22 mouse cellular contexts compared by ENCODE assay signal in the genomic region with DNA sequence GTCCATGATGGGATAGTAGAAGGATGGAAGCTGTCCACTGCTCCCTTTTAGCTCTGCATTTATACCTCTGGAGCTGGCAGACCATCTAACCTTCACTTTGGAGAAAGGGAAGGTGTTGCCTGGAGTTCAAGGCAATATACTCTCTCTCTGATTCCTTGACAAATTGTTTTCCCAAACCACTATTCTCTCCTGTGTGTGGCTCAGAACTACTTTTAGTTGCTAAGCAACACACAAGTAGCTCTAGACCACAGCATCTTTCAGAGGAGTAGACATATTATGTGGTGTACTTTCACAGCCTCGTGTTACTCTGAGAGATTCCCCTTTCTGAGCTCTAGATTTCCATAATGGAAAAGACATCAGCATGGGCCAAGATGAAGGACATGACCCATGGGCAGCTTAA.
A peak's percentile ranks its signal among the peaks of the same experiment; 100 is the strongest.
DNase-seq lines count a peak whose midpoint lies in the region; ATAC-seq and TF ChIP-seq lines count a peak whose summit lies in the region.
"Had no signal": no experiment of that assay in that cellular context is flagged by ENCODE, and none has a peak within 500 bp of the region (broad histone marks: within the 10 kb centered on the region; RNA-seq: fewer than 3 reads in every experiment).

No protein-coding gene starts in this region.

- intact Hi-C loops in heart, adult 2 months (cut with DNase I) = no loop called here

- no peaks in the 10 kb centered on the region for H3K4me1 ChIP-seq in forebrain, postnatal 0 days (ENCODE audit: insufficient read depth)
- no peaks in the 10 kb centered on the region for H3K4me1 ChIP-seq in forebrain, embryonic 10.5 days
- H3K4me1 ChIP-seq in heart, embryonic 11.5 days (ENCODE audit: control insufficient read depth, insufficient read depth, low read length) = no peaks in the 10 kb centered on the region
- no peaks in the 10 kb centered on the region for H3K4me1 ChIP-seq in heart, embryonic 10.5 days
- no peaks in the 10 kb centered on the region for H3K4me1 ChIP-seq in heart, adult 2 months (ENCODE audit: control insufficient read depth, insufficient read depth, low read length)

- no peaks in the 10 kb centered on the region for H3K27me3 ChIP-seq in forebrain, postnatal 0 days (ENCODE audit: insufficient read depth, low read length)
- H3K27me3 ChIP-seq in forebrain, embryonic 10.5 days (ENCODE audit: poor library complexity, severe bottlenecking) = no peaks in the 10 kb centered on the region
- no peaks in the 10 kb centered on the region for H3K27me3 ChIP-seq in heart, embryonic 11.5 days (ENCODE audit: control insufficient read depth, insufficient read depth, low read length)
- H3K27me3 ChIP-seq in heart, embryonic 10.5 days (ENCODE audit: insufficient read depth, poor library complexity, severe bottlenecking) = no peaks in the 10 kb centered on the region
- no peaks in the 10 kb centered on the region for H3K27me3 ChIP-seq in heart, adult 2 months (ENCODE audit: control insufficient read depth, insufficient read depth, low read length)
- H3K27me3 ChIP-seq: CH12.LX, Patski had no signal

- no peak overlapping the region for H3K27ac ChIP-seq in forebrain, postnatal 0 days (ENCODE audit: low read depth, low read length)
- no peak overlapping the region for H3K27ac ChIP-seq in forebrain, embryonic 10.5 days
- H3K27ac ChIP-seq in heart, embryonic 11.5 days (ENCODE audit: low read depth, low read length) = no peak overlapping the region
- H3K27ac ChIP-seq in heart, embryonic 10.5 days = no peak overlapping the region
- H3K27ac ChIP-seq in heart, adult 2 months = no peak overlapping the region

- no peak overlapping the region for H3K4me3 ChIP-seq in forebrain, postnatal 0 days (ENCODE audit: low read depth, low read length)
- no peak overlapping the region for H3K4me3 ChIP-seq in forebrain, embryonic 10.5 days
- no peak overlapping the region for H3K4me3 ChIP-seq in heart, embryonic 11.5 days (ENCODE audit: low read depth, low read length)
- H3K4me3 ChIP-seq in heart, embryonic 10.5 days = no peak overlapping the region
- H3K4me3 ChIP-seq in heart, adult 2 months = no peak overlapping the region

- TF ChIP-seq EP300 in heart, adult 2 months (IDR thresholded peaks at IDR 0.05; ENCODE audit: insufficient read depth, low read depth, low read length) = no peak

- TF ChIP-seq POLR2A in heart, adult 2 months (IDR thresholded peaks at IDR 0.05; ENCODE audit: insufficient read depth, low read depth, low read length) = no peak

- DNase-seq in forebrain, postnatal 0 days = no peak
- no peak for DNase-seq in forebrain, embryonic 10.5 days (ENCODE audit: extremely low spot score, low spot score)
- DNase-seq in frontal cortex, postnatal 36 days (ENCODE audit: low spot score in 2 of 2) = no peak
- peak; percentile 64 for DNase-seq in heart, adult 11 months
- peak; percentile 25 for DNase-seq in heart, embryonic 10.5 days (ENCODE audit: low spot score)
- no peak for DNase-seq in heart, adult 2 months
- DNase-seq: adrenal gland, adult 2 months; adrenal gland, adult 8-10 months; adrenal gland, postnatal 10 days; adrenal gland, postnatal 14 days; adrenal gland, postnatal 25 days; adrenal gland, postnatal 36 days; B cell, adult 2 months; cerebellum, adult 11 months; cerebellum, adult 11-12 months had no signal

- no peak overlapping the region for H3K9ac ChIP-seq in forebrain, postnatal 0 days
- H3K9ac ChIP-seq in heart, embryonic 11.5 days (ENCODE audit: low read depth, low read length) = no peak overlapping the region
- H3K9ac ChIP-seq in heart, adult 2 months (ENCODE audit: low read depth, low read length) = no peak overlapping the region

- peak; percentile 74 for ATAC-seq in forebrain, postnatal 0 days
- peak; percentile 62; the same call in 1 of the 2 replicates for ATAC-seq in frontal cortex, adult (ENCODE audit: low TSS enrichment)
- ATAC-seq in heart, embryonic 11.5 days (replicated peaks; ENCODE audit: insufficient number of reproducible peaks, low FRiP score, low TSS enrichment) = no peak
- ATAC-seq: activated CD4-positive, CD25-positive, alpha-beta regulatory T cell, adult 4 months; CD4-positive, CD25-positive, alpha-beta regulatory T cell, adult 4 months; Patski had no signal

- no peak for TF ChIP-seq CTCF in forebrain, postnatal 0 days (IDR thresholded peaks at IDR 0.05; ENCODE audit: low read depth)
- no peak for TF ChIP-seq CTCF in heart, adult 2 months (IDR thresholded peaks at IDR 0.05)

- no peaks in the 10 kb centered on the region for H3K36me3 ChIP-seq in forebrain, postnatal 0 days (ENCODE audit: insufficient read depth)
- no peaks in the 10 kb centered on the region for H3K36me3 ChIP-seq in forebrain, embryonic 10.5 days (replicated peaks)
- H3K36me3 ChIP-seq in heart, embryonic 11.5 days (ENCODE audit: control insufficient read depth, insufficient read depth, low read length) = no peaks in the 10 kb centered on the region
- H3K36me3 ChIP-seq in heart, embryonic 10.5 days = no peaks in the 10 kb centered on the region
- no peaks in the 10 kb centered on the region for H3K36me3 ChIP-seq in heart, adult 2 months (ENCODE audit: control insufficient read depth, insufficient read depth, low read length)
- H3K36me3 ChIP-seq: G1E had no signal

- H3K79me2 ChIP-seq in heart, adult 2 months (replicated peaks; ENCODE audit: control insufficient read depth, insufficient read depth, low read length) = no peaks in the 10 kb centered on the region

- H3K9me3 ChIP-seq in forebrain, postnatal 0 days (ENCODE audit: low read length) = no peaks in the 10 kb centered on the region
- no peaks in the 10 kb centered on the region for H3K9me3 ChIP-seq in forebrain, embryonic 10.5 days
- no peaks in the 10 kb centered on the region for H3K9me3 ChIP-seq in heart, embryonic 11.5 days (replicated peaks; ENCODE audit: control insufficient read depth, low read length)
- H3K9me3 ChIP-seq in heart, embryonic 10.5 days = no peaks in the 10 kb centered on the region
- H3K9me3 ChIP-seq: G1E had no signal

- 37% methylated on average over 1 of the region's 1 CpGs for WGBS in forebrain, postnatal 0 days
- 91% methylated on average over 1 of the region's 1 CpGs for WGBS in forebrain, embryonic 10.5 days
- 66% methylated on average over 1 of the region's 1 CpGs for WGBS in heart, embryonic 11.5 days (ENCODE audit: insufficient replicate concordance)
- 83% methylated on average over 1 of the region's 1 CpGs for WGBS in heart, embryonic 10.5 days
- WGBS in heart, adult 2 months = 45% methylated on average over 1 of the region's 1 CpGs

- H3K4me2 ChIP-seq in forebrain, postnatal 0 days (ENCODE audit: low read depth) = no peak overlapping the region
- no peak overlapping the region for H3K4me2 ChIP-seq in heart, embryonic 11.5 days

Comparison
In these comparisons a context has a peak if more than half of its experiments do, and no peak if none do; other contexts are left out.
1. DNase-seq: peak in heart, adult 11 months (single experiment) and heart, embryonic 10.5 days (single experiment); none in forebrain, postnatal 0 days (single experiment), forebrain, embryonic 10.5 days (single experiment), frontal cortex, postnatal 36 days (0 of 2) and heart, adult 2 months (0 of 2).